Mouse (Mus musculus) embryonic facial prominence, embryonic 15.5 days (tissue): ENCODE measurements around the gene Rasd2. TPM values are rescaled to one million over a fixed set of nuclear protein-coding genes. Genes with fewer than 3 reads are reported as not detected.
A peak's percentile ranks its signal among the peaks of the same experiment; 100 is the strongest.

Source experiments
- ATAC-seq: fragments of 200-750 bp; cut with Nextera tagmentation; 2 replicates; pipeline ENCODE4 v1.8.0; 2017; ENCODE audit warnings: low read depth, moderate TSS enrichment; ENCODE audit not compliant: insufficient number of reproducible peaks, low FRiP score, low TSS enrichment
- H3K27ac ChIP-seq: fragments of 300-500 bp; sonication (generic); replicated peaks from 2 replicates; pipeline ENCODE4 v1.5.1; 2015; ENCODE audit warnings: mild to moderate bottlenecking, inconsistent platforms
- H3K27me3 ChIP-seq: fragments of 300-500 bp; sonication (generic); 2 replicates; pipeline ENCODE4 v1.6.1; 2015; ENCODE audit warnings: inconsistent platforms
- H3K36me3 ChIP-seq: fragments of 300-500 bp; sonication (generic); 2 replicates; pipeline ENCODE4 v1.6.1; 2015; ENCODE audit warnings: mild to moderate bottlenecking, inconsistent platforms
- H3K4me1 ChIP-seq: fragments of 300-500 bp; sonication (generic); 2 replicates; pipeline ENCODE4 v1.6.1; 2015; ENCODE audit warnings: inconsistent platforms
- H3K4me2 ChIP-seq: fragments of 300-500 bp; sonication (generic); replicated peaks from 2 replicates; pipeline ENCODE4 v1.6.1; 2015; ENCODE audit warnings: mild to moderate bottlenecking, inconsistent platforms
- H3K4me3 ChIP-seq: fragments of 300-500 bp; sonication (generic); replicated peaks from 2 replicates; pipeline ENCODE4 v1.5.1; 2015; ENCODE audit warnings: mild to moderate bottlenecking, inconsistent platforms
- H3K9ac ChIP-seq: fragments of 300-500 bp; sonication (generic); 2 replicates; pipeline ENCODE4 v1.6.1; 2015; ENCODE audit warnings: inconsistent platforms
- H3K9me3 ChIP-seq: fragments of 300-500 bp; sonication (generic); replicated peaks from 2 replicates; pipeline ENCODE4 v1.6.1; 2016; ENCODE audit warnings: inconsistent platforms
- WGBS: fragments of 180-500 bp; shearing (Covaris S2); methylation state at CpG from one replicate; pipeline ENCODE4 v1.1.7; 2015; 5-methylcytosine and 5-hydroxymethylcytosine counted together
- polyA plus RNA-seq: library from polyadenylated mRNA; unstranded; fragments of >200 nt; fragmentation: Nextera tagmentation; extraction: Ambion mirVana; gene quantifications from 2 replicates; pipeline ENCODE4 v1.2.1, GENCODE M21; 2015

The Rasd2 gene
- polyA plus RNA-seq, 1 experiment from 2014 or later = 0.88 TPM

GRCm38 (mm10) chr8:75202913-75203312 lies 10.8 kb upstream of the Rasd2 start:
- 77% methylated on average over 3 of the region's 3 CpGs for WGBS

GRCm38 (mm10) chr8:75203420-75203819 lies 10.3 kb upstream of the Rasd2 start:
- 71% methylated on average over 2 of the region's 2 CpGs for WGBS
- Histone ChIP-seq H3K36me3 (no peaks in the 10 kb centered on the region), H3K4me3 (no peak overlapping the region), H3K9me3 (no peaks in the 10 kb centered on the region), H3K27ac (no peak overlapping the region), H3K4me2 (no peak overlapping the region), H3K27me3 (no peaks in the 10 kb centered on the region), H3K9ac (no peak overlapping the region), H3K4me1 (no peaks in the 10 kb centered on the region)
- ATAC-seq = no peak

More at GRCm38 (mm10) chr8:75202913-75203312, 10.8 kb upstream of the Rasd2 start:
- no peak for ATAC-seq
- Histone ChIP-seq H3K36me3 (no peaks in the 10 kb centered on the region), H3K4me2 (no peak overlapping the region), H3K9me3 (no peaks in the 10 kb centered on the region), H3K9ac (no peak overlapping the region), H3K27me3 (no peaks in the 10 kb centered on the region), H3K27ac (no peak overlapping the region), H3K4me3 (no peak overlapping the region), H3K4me1 (no peaks in the 10 kb centered on the region)

GRCm38 (mm10) chr8:75204190-75204868 lies 9.4 kb upstream of the Rasd2 start:
- ATAC-seq = no peak
- H3K9ac ChIP-seq = no peak overlapping the region
- H3K4me1 ChIP-seq = no peaks in the 10 kb centered on the region
- H3K4me3 ChIP-seq = no peak overlapping the region
- H3K27ac ChIP-seq = no peak overlapping the region
- H3K9me3 ChIP-seq = no peaks in the 10 kb centered on the region
- no peak overlapping the region for H3K4me2 ChIP-seq
- 71% methylated on average over 13 of the region's 13 CpGs for WGBS
- no peaks in the 10 kb centered on the region; the same call in 1 of the 2 replicates for H3K27me3 ChIP-seq
- no peaks in the 10 kb centered on the region for H3K36me3 ChIP-seq

- WGBS = 55% methylated on average over 3 of the region's 3 CpGs
- H3K4me2 ChIP-seq = no peak overlapping the region
- H3K4me1 ChIP-seq = peaks cover 15% of the 10 kb centered on the region
- H3K4me3 ChIP-seq = no peak overlapping the region
- no peak for ATAC-seq
- H3K27ac ChIP-seq = no peak overlapping the region
- H3K9ac ChIP-seq = no peak overlapping the region
- H3K9me3 ChIP-seq = no peaks in the 10 kb centered on the region
- H3K36me3 ChIP-seq = no peaks in the 10 kb centered on the region
- peaks cover 48% of the 10 kb centered on the region for H3K27me3 ChIP-seq
Measured at GRCm38 (mm10) chr8:75211461-75211860, 2.3 kb upstream of the Rasd2 start.

- peak; percentile 87 for ATAC-seq
- H3K9me3 ChIP-seq = no peaks in the 10 kb centered on the region
- no peak overlapping the region for H3K27ac ChIP-seq
- WGBS = 1% methylated on average over 63 of the region's 63 CpGs
- peaks cover 59% of the 10 kb centered on the region for H3K27me3 ChIP-seq
- peaks cover 15% of the 10 kb centered on the region for H3K4me1 ChIP-seq
- H3K4me3 ChIP-seq = peak overlapping the region; percentile 57
- peak overlapping the region; percentile 99 for H3K4me2 ChIP-seq
- H3K9ac ChIP-seq = 0 out of 2 replicates have a peak overlapping the region, but pooled peaks have one; percentile 7
- no peaks in the 10 kb centered on the region for H3K36me3 ChIP-seq
Measured at GRCm38 (mm10) chr8:75212631-75213306, 975 bp upstream of the Rasd2 start.

GRCm38 (mm10) chr8:75213307-75213651 lies 465 bp upstream of the Rasd2 start:
- Histone ChIP-seq H3K36me3 (no peaks in the 10 kb centered on the region), H3K4me1 (peaks cover 15% of the 10 kb centered on the region), H3K4me3 (peak overlapping the region; percentile 57), H3K4me2 (peak overlapping the region; percentile 99), H3K27ac (no peak overlapping the region), H3K9ac (peak overlapping the region; percentile 28; the same call in 1 of the 2 replicates), H3K27me3 (peaks cover 59% of the 10 kb centered on the region), H3K9me3 (no peaks in the 10 kb centered on the region)
- WGBS = under 1% methylated on average over 35 of the region's 36 CpGs
- peak; percentile 20 for ATAC-seq

- H3K27ac ChIP-seq = no peak overlapping the region
Measured at GRCm38 (mm10) chr8:75215046-75215445, 1.3 kb downstream of the Rasd2 start.

GRCm38 (mm10) chr8:75215931-75216330 lies 2.2 kb downstream of the Rasd2 start:
- Histone ChIP-seq H3K4me2 (no peak overlapping the region), H3K9ac (no peak overlapping the region), H3K4me1 (peaks cover 15% of the 10 kb centered on the region), H3K27ac (no peak overlapping the region), H3K27me3 (peaks cover 59% of the 10 kb centered on the region), H3K36me3 (no peaks in the 10 kb centered on the region), H3K9me3 (no peaks in the 10 kb centered on the region), H3K4me3 (no peak overlapping the region)
- WGBS = 6% methylated on average over 5 of the region's 5 CpGs
- no peak for ATAC-seq

More at GRCm38 (mm10) chr8:75215046-75215445, 1.3 kb downstream of the Rasd2 start:
- Histone ChIP-seq H3K27me3 (peaks cover 59% of the 10 kb centered on the region), H3K4me1 (peaks cover 15% of the 10 kb centered on the region), H3K9me3 (no peaks in the 10 kb centered on the region), H3K9ac (no peak overlapping the region), H3K4me3 (no peak overlapping the region), H3K36me3 (no peaks in the 10 kb centered on the region), H3K4me2 (no peak overlapping the region)
- no peak for ATAC-seq
- WGBS = 56% methylated on average over 1 of the region's 1 CpGs

GRCm38 (mm10) chr8:75216886-75217285 lies 3.1 kb downstream of the Rasd2 start:
- Histone ChIP-seq H3K9ac (no peak overlapping the region), H3K4me1 (peaks cover 13% of the 10 kb centered on the region), H3K27me3 (peaks cover 56% of the 10 kb centered on the region), H3K27ac (no peak overlapping the region), H3K4me2 (no peak overlapping the region), H3K36me3 (no peaks in the 10 kb centered on the region), H3K9me3 (no peaks in the 10 kb centered on the region), H3K4me3 (no peak overlapping the region)
- 79% methylated on average over 8 of the region's 8 CpGs for WGBS
- ATAC-seq = no peak

GRCm38 (mm10) chr8:75217969-75218368 lies 4.2 kb downstream of the Rasd2 start:
- Histone ChIP-seq H3K36me3 (no peaks in the 10 kb centered on the region), H3K27me3 (peaks cover 45% of the 10 kb centered on the region), H3K4me1 (peaks cover 9% of the 10 kb centered on the region), H3K4me2 (no peak overlapping the region), H3K4me3 (no peak overlapping the region), H3K27ac (no peak overlapping the region), H3K9me3 (no peaks in the 10 kb centered on the region), H3K9ac (no peak overlapping the region)
- no peak for ATAC-seq
- 13% methylated on average over 4 of the region's 4 CpGs for WGBS

GRCm38 (mm10) chr8:75219877-75220738 lies 6.4 kb downstream of the Rasd2 start:
- no peaks in the 10 kb centered on the region for H3K9me3 ChIP-seq
- H3K9ac ChIP-seq = no peak overlapping the region
- H3K36me3 ChIP-seq = no peaks in the 10 kb centered on the region
- no peak for ATAC-seq
- no peak overlapping the region for H3K4me2 ChIP-seq
- H3K27me3 ChIP-seq = peaks cover 24% of the 10 kb centered on the region
- no peak overlapping the region for H3K27ac ChIP-seq
- WGBS = 45% methylated on average over 5 of the region's 5 CpGs
- H3K4me3 ChIP-seq = no peak overlapping the region
- no peaks in the 10 kb centered on the region for H3K4me1 ChIP-seq
